Mouse (Mus musculus): ENCODE results near the gene Ubac2. TPM values are rescaled to one million over a fixed set of nuclear protein-coding genes. Genes with fewer than 3 reads are reported as not detected.

Ubac2 gene
- total and polyA plus RNA-seq, 2 experiments from 2014 or later: 39.4 to 66.8 TPM

DNA sequence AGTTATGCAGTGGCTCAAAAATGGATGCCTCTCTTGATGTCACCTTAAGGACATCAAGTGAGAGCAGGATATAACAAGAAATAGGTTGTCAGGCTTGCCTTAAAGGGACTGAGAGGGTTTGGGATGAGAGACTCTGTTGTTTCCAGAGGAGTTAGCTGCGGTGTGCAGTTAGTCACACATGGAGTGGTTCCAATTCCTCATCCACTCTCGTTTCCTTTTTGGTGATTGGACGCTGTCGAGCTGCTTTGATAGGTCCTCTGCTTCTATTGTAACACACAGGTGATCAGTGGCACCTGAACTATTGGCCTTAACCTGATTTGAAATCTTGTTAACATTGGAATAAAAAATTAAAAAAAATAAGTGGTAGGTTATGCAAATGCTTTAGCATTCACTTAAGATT is 44.3 kb downstream of the Ubac2 start:
- no peak overlapping the region for H3K4me2 ChIP-seq (ENCODE audit: low read depth, low read length)
- DNase-seq (ENCODE audit: low spot score): no peak
- no peak for ATAC-seq (ENCODE audit: insufficient read depth, low read depth)
- no peaks in the 10 kb centered on the region for H3K36me3 ChIP-seq (replicated peaks; ENCODE audit: control insufficient read depth, insufficient read depth, low read length)
- no peaks in the 10 kb centered on the region for H3K9me3 ChIP-seq (replicated peaks; ENCODE audit: control insufficient read depth, low read length)
- H3K4me3 ChIP-seq (ENCODE audit: low read depth, low read length): no peak overlapping the region
- H3K27me3 ChIP-seq (ENCODE audit: control insufficient read depth, insufficient read depth, low read length): no peaks in the 10 kb centered on the region
- no peak for TF ChIP-seq EP300 (IDR thresholded peaks at IDR 0.05; ENCODE audit: low read depth)
- TF ChIP-seq CTCF (IDR thresholded peaks at IDR 0.05; ENCODE audit: low read depth): no peak
- H3K27ac ChIP-seq (ENCODE audit: low read depth): no peak overlapping the region
- H3K9ac ChIP-seq (replicated peaks; ENCODE audit: low read depth, low read length): no peak overlapping the region
- WGBS: 56% methylated on average over 4 of the region's 4 CpGs
- H3K4me1 ChIP-seq (ENCODE audit: control insufficient read depth, insufficient read depth): peaks cover 6% of the 10 kb centered on the region; the same call in 1 of the 2 replicates

DNA sequence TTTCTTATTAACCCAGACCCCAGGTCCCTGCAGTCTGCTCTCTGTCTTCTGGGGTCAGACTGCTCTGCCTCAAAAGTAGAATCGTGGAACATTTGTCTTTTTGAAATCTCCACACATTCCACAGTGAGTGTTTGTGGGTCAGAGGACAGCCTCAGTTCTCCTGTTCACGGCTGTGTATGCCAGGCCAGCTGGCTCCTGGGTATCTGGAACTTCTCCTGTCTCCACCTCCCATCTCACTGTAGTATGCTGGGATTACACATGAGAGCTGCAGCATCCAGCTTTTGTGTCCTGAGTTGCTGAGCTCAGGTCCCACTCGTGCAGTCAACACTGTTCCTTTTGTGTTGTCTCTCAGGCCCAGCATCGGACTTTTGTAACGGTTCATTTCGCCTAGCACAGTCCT is 46.5 kb downstream of the Ubac2 start:
- Histone ChIP-seq H3K27ac (ENCODE audit: low read depth) (no peak overlapping the region), H3K9ac (replicated peaks; ENCODE audit: low read depth, low read length) (no peak overlapping the region), H3K4me1 (ENCODE audit: control insufficient read depth, insufficient read depth) (peaks cover 9% of the 10 kb centered on the region; the same call in 1 of the 2 replicates), H3K4me2 (ENCODE audit: low read depth, low read length) (no peak overlapping the region), H3K36me3 (replicated peaks; ENCODE audit: control insufficient read depth, insufficient read depth, low read length) (no peaks in the 10 kb centered on the region), H3K27me3 (ENCODE audit: control insufficient read depth, insufficient read depth, low read length) (no peaks in the 10 kb centered on the region), H3K9me3 (replicated peaks; ENCODE audit: control insufficient read depth, low read length) (no peaks in the 10 kb centered on the region), H3K4me3 (ENCODE audit: low read depth, low read length) (no peak overlapping the region)
- TF ChIP-seq CTCF (IDR thresholded peaks at IDR 0.05; ENCODE audit: low read depth) (no peak), EP300 (IDR thresholded peaks at IDR 0.05; ENCODE audit: low read depth) (no peak)
- WGBS: 65% methylated on average over 6 of the region's 6 CpGs
- DNase-seq (ENCODE audit: low spot score) (no peak), ATAC-seq (ENCODE audit: insufficient read depth, low read depth) (no peak)

DNA sequence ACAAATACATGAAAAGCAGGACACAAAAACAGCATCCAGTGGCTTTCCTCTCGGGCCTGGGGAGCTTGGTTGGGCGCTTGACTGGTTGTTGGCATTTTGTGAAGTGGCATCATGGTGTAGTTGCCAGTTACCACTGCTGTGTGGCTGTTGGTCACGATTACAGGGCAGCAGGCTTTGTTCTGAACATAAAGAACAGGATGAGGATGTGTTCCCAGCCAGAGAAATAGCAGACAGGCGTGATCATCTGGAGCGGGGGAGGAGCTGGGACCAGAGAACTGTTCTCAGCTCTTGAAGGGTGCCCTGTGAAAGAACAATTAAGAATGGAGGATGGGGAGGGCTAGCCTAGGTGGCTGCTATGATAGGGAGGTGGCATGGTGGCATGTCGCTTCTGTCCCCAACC is 48.5 kb downstream of the Ubac2 start:
- no peak overlapping the region for H3K4me3 ChIP-seq (ENCODE audit: low read depth, low read length)
- DNase-seq (ENCODE audit: low spot score) (no peak), ATAC-seq (ENCODE audit: insufficient read depth, low read depth) (no peak)
- peaks cover 6% of the 10 kb centered on the region; the same call in 1 of the 2 replicates for H3K4me1 ChIP-seq (ENCODE audit: control insufficient read depth, insufficient read depth)
- 78% methylated on average over 6 of the region's 6 CpGs for WGBS
- no peak overlapping the region for H3K9ac ChIP-seq (replicated peaks; ENCODE audit: low read depth, low read length)
- TF ChIP-seq EP300 (IDR thresholded peaks at IDR 0.05; ENCODE audit: low read depth) (no peak), CTCF (IDR thresholded peaks at IDR 0.05; ENCODE audit: low read depth) (no peak)
- H3K36me3 ChIP-seq (replicated peaks; ENCODE audit: control insufficient read depth, insufficient read depth, low read length): no peaks in the 10 kb centered on the region
- H3K4me2 ChIP-seq (ENCODE audit: low read depth, low read length): no peak overlapping the region
- H3K9me3 ChIP-seq (replicated peaks; ENCODE audit: control insufficient read depth, low read length): no peaks in the 10 kb centered on the region
- no peaks in the 10 kb centered on the region for H3K27me3 ChIP-seq (ENCODE audit: control insufficient read depth, insufficient read depth, low read length)
- no peak overlapping the region for H3K27ac ChIP-seq (ENCODE audit: low read depth)

DNA sequence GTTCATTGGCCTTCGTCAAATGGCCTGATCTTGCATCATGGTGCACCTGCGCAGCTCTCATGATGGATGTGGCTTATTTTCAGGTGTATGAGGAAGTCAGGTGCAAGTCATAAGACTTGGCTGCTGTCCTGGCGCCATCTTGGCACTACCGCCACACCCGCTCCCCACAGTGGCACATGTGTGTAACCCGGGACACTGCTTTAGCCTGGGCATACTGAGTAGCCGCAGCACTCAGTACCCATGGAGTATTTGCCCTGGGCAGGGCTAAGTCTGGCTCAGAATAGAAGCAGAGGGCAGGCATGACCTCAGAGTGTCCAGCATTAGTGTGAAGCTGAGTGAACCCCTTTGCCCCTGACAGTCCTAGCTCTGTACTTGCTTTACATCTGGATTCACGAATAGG is 49.0 kb downstream of the Ubac2 start:
- WGBS: 92% methylated on average over 8 of the region's 8 CpGs
- Histone ChIP-seq H3K4me2 (ENCODE audit: low read depth, low read length) (no peak overlapping the region), H3K4me3 (ENCODE audit: low read depth, low read length) (no peak overlapping the region), H3K27ac (ENCODE audit: low read depth) (no peak overlapping the region), H3K9me3 (replicated peaks; ENCODE audit: control insufficient read depth, low read length) (no peaks in the 10 kb centered on the region), H3K27me3 (ENCODE audit: control insufficient read depth, insufficient read depth, low read length) (no peaks in the 10 kb centered on the region), H3K4me1 (ENCODE audit: control insufficient read depth, insufficient read depth) (peaks cover 11% of the 10 kb centered on the region; the same call in 1 of the 2 replicates), H3K9ac (replicated peaks; ENCODE audit: low read depth, low read length) (no peak overlapping the region), H3K36me3 (replicated peaks; ENCODE audit: control insufficient read depth, insufficient read depth, low read length) (no peaks in the 10 kb centered on the region)
- DNase-seq (ENCODE audit: low spot score) (no peak), ATAC-seq (ENCODE audit: insufficient read depth, low read depth) (no peak)
- TF ChIP-seq EP300 (IDR thresholded peaks at IDR 0.05; ENCODE audit: low read depth) (no peak), CTCF (IDR thresholded peaks at IDR 0.05; ENCODE audit: low read depth) (no peak)

DNA sequence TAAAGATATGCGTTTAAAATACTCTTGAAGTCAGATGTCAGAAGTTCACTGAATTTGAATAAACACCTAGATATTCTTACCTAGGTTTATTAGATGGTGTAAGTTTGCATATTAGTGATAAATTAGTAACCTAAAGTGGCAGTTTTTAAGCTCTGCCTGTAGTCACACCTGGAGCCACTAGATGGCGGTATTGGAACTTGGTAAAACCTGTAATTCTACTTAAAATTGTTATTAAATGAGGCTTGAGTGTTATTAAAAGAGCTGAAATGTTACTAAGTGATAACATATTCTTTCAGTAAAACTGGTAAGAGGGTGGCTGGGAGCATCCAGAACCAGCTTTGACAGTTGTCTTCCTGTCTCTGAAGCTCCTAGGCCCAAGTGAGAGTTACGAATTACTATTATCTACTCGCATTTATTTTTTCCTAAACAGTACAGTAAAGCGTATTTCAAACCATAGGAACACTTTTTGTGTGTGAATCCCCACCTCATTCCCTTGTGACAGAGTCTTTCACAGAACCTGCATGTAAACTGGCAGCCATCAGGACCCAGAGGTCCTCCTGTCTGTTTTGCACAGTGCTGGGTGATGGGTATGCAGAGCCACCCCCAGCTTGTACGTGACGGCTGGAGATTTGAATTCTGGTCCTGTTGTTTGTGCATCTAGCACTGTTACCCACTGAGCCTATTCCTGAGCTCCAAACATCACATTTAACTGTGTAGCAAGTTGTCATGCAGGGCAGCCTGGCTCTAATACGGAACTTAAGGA is 50.1 kb downstream of the Ubac2 start:
- Histone ChIP-seq H3K27ac (ENCODE audit: low read depth) (peak overlapping the region; percentile 56), H3K4me3 (ENCODE audit: low read depth, low read length) (no peak overlapping the region), H3K4me1 (ENCODE audit: control insufficient read depth, insufficient read depth) (peaks cover 11% of the 10 kb centered on the region; the same call in 1 of the 2 replicates), H3K9me3 (replicated peaks; ENCODE audit: control insufficient read depth, low read length) (no peaks in the 10 kb centered on the region), H3K27me3 (ENCODE audit: control insufficient read depth, insufficient read depth, low read length) (no peaks in the 10 kb centered on the region), H3K9ac (replicated peaks; ENCODE audit: low read depth, low read length) (no peak overlapping the region), H3K36me3 (replicated peaks; ENCODE audit: control insufficient read depth, insufficient read depth, low read length) (no peaks in the 10 kb centered on the region; the same call in 1 of the 2 replicates), H3K4me2 (ENCODE audit: low read depth, low read length) (no peak overlapping the region)
- WGBS: 51% methylated on average over 8 of the region's 8 CpGs
- TF ChIP-seq EP300 (IDR thresholded peaks at IDR 0.05; ENCODE audit: low read depth) (no peak), CTCF (IDR thresholded peaks at IDR 0.05; ENCODE audit: low read depth) (peak; percentile 65)
- ATAC-seq (ENCODE audit: insufficient read depth, low read depth): no peak
- DNase-seq (ENCODE audit: low spot score): peak; percentile 65
